Mouse (Mus musculus) retina, postnatal 7 days (tissue): Measurements from ENCODE around the gene Dlg5.

Source experiments
- DNase-seq: peaks from one replicate; pipeline ENCODE4 v3.0.0-alpha.2; 2012; ENCODE audit warnings: low read depth, low spot score

The Dlg5 gene

DNA sequence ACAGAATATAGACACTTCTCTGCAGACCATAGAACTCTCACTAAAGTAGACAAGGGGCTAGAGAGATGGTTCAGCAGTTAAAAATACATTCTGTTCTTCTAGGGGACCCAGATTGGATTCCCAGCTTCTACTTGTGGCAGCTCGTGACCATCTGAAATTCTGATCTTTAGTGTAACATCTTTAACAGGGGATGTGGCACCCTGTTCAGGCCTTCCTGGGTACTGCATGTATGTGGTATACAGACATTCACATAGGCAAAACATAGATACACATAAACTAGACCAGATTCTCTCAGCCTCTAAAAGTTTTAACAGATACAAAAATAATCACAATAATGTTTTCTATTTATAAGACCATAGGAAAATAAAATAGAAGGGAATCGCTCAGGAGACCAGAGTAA, 120.7 kb downstream of the Dlg5 start:
- no peak for DNase-seq

DNA sequence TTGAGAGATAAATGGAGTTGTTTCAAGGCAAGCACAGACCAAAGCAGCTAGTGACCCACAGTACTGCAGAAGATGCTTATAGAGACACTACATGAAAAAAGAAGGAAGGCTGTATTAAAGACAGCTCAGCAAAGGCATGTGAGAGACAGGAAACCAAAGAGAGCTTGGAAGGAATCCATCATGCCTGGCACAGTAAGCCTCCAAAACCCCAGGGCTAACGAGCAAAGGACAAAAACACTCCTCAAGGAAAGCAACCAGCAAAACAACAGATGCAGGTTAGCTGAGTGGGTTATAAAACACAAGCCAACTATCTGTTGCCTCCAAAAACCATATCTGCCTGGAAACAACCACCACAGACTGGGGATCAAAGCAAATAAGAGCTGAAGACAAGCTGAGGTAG, 121.5 kb downstream of the Dlg5 start:
- no peak for DNase-seq

DNA sequence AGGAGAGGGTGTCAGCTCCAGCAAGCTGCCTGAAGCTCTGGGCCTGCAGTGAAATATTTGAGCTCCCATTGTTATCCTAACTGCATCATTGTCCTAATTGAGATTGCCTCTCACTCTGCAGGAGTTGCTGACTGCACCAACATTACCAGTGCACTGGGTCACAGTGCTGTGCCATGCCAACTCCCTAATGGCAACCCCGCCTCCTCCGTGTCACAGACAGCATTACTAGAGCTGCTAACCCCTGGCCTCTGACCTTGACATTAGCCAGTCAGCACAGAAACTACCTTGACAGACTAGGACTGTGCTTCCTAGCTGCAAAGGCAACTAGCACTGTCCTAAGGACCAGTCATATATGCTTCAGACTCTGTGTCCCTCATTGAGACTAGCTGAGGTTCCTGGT, 139.0 kb downstream of the Dlg5 start:
- DNase-seq: no peak

DNA sequence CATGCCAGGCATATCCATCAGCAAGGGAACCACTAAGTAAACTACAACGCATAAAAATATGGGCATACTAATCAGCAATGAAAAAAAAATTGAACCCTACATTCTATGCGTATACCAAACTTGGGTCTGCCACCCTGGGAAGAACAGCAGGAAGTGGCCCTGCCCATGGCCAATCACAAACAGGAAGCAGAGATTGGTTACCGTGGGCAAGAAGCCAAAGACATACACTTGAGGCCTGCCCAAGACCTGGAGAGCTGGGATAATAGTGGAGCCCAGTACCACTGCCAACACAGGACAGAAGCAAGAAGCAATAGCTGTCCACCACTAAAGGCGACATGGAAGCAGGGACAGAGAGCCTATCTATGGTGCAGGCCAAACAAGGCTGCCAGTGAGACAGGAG, 146.9 kb downstream of the Dlg5 start:
- DNase-seq: no peak

DNA sequence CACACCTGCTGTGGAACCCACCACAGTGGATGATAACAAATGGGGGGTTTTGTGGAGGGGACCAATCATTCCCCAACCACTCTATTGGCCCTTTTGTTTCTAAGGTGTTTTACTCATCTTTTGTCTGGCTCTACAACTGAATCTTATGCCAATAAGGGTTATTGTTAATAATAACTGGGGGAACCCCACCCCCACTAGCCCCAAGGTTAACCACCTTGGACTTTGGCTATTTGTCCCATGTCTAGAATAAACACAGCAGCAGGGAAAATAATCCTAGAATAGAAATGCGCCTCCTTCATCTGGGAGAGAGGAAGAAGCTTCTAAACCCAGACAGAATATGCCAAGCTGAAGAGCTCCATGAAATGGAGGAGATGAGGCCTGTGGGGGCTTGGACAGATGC, 151.1 kb downstream of the Dlg5 start:
- no peak for DNase-seq

DNA sequence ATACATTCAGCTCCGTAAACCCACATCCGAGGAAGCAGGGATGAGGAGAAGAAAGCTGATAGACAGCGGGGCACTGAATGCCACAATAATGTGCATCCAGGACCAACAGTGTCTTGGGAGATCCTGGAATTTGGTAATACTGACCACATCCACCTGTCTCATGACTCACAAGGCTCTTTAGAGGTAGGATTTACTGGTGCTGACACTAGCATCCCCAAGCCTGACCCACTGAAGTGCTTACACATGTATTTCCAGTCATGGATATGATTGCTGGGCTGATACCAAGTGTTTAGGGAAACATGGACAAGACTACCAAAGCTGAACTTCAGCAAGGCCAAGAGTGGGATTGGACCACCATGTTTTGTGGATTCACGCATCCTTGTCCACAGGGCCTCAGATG, 152.5 kb downstream of the Dlg5 start:
- DNase-seq: no peak

DNA sequence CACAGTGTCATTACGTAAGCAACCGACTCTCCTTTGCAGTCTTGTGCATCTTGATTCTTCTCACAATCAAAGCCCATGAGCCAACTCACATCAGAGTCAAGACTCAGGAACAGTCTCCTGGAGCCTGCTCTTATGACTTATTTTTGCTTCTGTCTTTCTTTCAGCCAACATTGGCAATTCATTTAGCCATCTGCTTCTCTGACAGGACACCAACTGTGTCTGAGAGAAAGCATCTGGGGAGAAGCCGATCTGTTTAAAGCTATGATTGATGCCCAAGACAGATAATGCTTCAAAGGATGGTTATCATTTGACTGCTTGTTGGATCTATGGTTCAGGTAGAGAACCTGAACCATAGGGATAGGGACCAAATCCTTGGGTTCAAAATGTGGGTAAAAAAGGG, 153.3 kb downstream of the Dlg5 start:
- no peak for DNase-seq

DNA sequence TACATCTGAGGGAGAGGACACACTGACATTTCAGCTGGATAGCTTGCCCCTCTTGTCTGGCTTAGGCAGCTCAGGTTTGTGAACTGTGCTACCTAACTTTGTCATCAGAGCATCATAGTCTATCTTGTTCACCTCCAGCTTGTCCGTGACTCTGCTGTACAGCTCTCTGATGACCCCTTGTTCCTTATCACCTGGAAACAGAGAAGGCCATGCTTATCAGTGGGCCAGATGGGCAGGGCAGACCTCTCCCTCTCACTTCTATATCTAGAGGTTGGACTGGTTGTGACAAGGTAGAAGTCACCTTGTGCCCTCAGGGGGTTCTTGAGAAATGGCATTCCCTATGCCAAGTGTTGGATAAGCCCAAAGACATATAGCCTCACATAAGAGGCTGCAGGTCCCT, 154.9 kb downstream of the Dlg5 start:
- no peak for DNase-seq

DNA sequence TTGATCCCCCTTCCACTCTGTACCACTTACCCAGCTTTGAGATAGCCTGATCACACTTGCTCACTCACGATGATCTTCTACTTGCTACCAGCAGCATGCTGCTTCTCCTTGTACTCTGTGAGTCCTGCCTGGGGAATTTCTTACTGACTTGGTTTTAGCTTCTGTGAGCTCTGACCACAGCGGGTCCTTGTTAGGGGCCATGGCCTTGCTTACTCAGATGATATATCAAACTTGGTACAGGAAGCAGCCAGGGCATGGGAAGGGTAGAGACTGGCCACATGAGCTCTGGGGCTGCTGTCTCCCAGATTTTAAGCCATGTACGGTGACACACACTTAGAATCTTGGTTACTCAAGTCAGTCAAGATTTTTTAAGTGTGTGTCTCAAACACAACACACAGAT, 156.5 kb downstream of the Dlg5 start:
- DNase-seq: no peak

DNA sequence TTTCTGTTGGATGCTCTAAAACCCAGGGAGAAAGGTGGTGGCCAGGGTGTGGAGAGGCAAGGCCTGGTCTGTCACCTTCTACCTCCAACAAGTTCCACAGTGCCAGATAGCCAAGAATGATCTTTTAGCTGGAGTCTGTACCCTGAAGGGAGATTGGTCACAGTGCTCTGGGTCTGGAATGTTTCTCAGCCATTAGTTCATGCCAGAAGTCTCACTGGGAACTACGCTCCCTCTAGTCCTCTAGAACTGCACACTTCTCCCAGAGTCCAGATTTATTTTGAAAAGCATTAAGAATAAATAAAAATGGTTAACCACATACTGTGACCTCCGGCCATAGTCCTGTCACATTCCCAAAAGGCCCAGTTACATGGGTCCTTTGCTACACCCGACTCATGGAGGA, 158.3 kb downstream of the Dlg5 start:
- no peak for DNase-seq

DNA sequence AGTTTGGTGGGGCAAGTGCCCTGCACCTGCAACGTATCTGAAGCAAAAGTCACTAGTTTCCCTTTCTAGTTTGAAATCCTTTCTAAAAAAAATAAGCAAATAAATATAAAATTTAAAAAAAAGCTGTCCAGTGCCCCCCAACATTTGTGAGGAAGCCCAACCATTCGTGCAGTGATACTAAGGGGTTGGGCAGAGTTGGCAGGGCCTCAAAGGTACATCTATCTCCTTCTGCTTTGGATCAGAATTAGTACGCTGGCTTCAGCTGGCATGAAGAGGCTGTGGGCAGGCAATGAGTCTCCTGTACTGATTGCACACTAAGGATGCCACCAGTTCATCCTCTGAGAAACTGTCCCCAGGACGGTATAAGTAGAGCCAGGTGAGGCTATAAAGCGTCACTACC, 159.2 kb downstream of the Dlg5 start:
- no peak for DNase-seq
